Mouse (Mus musculus) spleen, embryonic (tissue): ENCODE results near the gene H2-M3.
"Not testable (repeated sequence)": the region's sequence is repeated elsewhere in the genome, so short reads cannot be mapped to it uniquely, and the experiment has no call there.

Experiments used
- CTCF ChIA-PET: fragments of 350-600 bp; sonication (Branson Sonifier 250); formaldehyde crosslinking; loops from one replicate; lab custom pipeline; 2022; lab: Charles Lee

H2-M3 gene

DNA sequence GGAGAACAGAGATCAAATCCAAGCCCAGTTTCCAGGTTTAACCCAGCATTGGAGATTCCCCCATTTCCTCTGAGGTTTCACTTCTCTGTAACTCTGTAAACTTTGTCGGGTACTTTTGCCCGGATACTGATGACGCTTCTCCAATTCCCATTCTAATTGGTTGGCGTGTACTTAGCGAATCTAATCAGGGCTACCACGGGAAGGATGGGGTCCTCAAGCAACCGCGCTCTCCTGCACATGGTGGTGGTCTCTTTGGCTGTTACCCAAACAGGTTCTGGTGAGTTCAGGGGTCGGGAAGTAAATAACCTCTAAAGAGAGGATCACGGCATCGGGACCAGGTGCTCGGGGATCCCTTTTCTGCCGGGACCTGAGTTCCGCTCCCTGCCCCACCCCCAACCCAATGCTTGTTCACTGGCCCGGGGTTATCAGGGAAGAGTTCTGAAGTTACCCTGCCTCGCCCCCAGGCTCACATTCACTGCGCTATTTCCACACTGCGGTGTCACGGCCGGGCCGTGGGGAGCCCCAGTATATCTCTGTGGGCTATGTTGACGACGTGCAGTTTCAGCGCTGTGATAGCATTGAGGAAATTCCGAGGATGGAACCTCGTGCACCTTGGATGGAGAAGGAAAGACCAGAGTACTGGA, at the start of gene H2-M3:
Gene H2-M3 (plus strand): TSS at position 163 of the 644 bp plus-strand sequence.
- CTCF ChIA-PET: no interaction called here

DNA sequence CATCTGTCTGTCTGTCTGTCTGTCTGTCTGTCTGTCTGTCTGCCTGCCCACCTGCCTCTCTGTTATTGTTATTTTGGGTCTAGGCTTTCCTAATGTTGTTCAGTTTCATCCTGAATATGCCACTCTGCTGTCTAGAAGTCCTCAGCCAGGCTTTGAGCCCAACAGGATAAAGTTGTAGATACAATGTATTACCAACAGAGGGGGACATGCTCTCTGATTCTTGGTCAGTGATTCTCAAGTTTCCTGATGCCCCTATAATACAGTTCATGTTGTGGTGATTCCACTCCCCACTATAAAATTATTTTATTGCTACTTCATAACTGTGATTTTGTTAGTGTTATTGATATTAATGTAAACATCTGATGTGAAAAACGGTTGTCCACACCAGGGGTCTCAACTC, 48.1 kb upstream of the H2-M3 start:
- CTCF ChIA-PET: no interaction called here

DNA sequence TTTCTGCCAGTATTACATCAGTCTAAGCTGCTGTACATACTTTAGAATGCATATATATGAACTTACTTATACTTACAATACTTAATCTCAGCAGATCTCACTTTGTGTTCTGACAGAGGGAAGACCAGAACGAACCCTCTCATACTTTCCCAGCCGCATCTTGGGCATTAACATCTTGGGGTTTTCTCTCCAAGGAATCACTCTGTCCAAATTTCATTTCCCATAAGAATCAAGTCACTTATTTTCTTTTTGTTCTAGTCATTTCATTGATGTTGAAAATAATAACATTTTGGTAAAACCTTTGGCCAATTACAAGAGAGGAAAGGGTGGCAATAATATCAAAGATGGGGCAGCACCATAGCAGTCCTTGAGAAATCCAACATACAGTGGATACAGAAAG, 32.8 kb upstream of the H2-M3 start, which contains the start of gene Olfr97:
Gene Olfr97 (minus strand): TSS at position 101 of the 400 bp plus-strand sequence.
- CTCF ChIA-PET: not testable (repeated sequence)

DNA sequence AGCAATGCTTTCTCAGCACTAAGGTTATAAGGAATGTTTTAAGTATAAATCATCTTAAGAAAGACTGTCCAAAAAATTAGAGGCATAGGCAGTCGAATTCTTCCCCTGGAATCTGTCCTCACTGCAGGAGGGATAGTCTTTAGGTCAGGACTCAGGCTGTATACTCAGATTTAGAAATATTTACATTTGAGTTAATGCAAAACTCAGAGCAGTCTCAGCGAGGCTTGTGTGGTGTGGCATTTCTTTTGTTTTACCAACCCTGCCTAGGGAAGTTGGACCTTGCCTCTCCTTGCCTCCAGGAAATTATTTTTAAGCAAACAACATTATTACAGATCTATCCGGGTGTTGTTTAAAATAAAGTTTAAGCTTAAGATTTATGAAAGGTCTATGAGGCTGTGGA, 27.8 kb upstream of the H2-M3 start:
- CTCF ChIA-PET: no interaction called here

DNA sequence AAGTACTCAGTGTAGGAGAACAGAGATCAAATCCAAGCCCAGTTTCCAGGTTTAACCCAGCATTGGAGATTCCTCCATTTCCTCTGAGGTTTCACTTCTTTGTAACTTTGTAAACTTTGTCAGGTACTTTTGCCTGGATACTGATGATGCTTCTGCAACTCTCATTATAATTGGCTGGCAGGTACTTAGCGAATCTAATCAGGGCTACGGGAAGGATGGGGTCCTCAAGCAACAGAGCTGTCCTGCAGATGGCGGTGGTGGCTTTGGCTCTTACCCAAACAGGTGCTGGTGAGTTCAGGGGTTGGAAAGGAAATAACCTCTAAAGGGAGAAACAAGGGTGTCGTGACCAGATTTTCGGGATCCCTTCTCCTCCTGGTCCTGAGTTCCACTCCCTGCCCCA, 23.3 kb upstream of the H2-M3 start:
- CTCF ChIA-PET: no interaction called here

DNA sequence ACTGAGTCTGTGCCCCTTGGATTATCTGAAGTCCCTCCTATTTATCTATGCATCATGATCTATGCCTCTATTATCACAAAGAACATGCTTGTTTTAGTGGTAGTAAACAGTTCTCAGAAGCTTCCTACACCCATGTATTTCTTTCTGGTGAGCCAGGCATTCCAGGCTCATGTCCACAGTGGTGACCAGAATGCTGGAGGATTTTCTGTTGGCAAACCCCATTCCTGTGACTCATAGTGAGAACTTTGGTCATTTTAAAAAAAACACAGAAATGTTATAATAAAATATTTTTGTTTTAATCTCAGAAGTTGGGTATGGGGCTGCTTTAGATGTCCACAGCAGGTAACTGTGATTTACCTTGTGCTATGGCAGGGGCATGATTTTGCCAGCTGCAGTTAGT, 20.6 kb upstream of the H2-M3 start:
- CTCF ChIA-PET: no interaction called here

DNA sequence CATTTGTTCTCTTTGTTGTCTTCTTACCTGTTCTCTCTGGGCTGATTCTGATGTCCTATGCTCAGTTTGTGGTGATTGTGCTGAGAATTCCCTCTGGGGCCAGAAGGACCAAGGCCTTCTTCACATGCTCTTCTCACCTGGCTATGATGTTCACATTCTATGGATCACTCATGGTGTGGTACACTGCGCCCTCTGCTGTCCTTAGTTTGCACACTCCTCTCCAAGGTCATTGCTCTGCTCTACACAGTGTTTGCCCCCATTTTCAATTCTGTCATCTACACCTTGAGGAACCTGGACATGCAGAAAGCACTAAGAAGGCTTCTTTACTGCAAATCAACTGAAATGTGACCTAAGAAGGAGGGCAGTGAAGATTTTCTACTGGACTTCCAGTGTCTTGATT, 19.5 kb upstream of the H2-M3 start:
- CTCF ChIA-PET: no interaction called here

DNA sequence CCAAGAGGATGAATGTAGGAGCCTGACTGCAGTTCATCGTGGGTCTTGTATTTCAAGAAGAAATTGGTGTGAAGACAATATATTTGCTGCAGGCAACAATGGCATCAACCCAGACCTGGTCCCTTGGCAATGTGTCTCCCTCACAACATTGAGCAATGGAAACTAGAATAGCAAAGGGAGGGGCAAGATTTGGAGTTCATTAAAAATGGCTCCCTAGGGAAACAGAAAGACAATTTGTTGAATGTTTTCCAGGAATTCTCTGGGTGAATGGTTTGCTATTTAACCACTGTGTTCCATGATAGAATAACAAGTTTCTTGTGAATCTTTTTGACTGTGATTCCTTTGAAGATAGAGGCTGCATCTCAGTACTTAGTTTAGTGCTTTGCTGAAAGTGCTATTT, 6.4 kb upstream of the H2-M3 start, which contains the start of gene Olfr98:
Gene Olfr98 (minus strand): TSS at position 124 of the 400 bp plus-strand sequence.
- CTCF ChIA-PET: no interaction called here

DNA sequence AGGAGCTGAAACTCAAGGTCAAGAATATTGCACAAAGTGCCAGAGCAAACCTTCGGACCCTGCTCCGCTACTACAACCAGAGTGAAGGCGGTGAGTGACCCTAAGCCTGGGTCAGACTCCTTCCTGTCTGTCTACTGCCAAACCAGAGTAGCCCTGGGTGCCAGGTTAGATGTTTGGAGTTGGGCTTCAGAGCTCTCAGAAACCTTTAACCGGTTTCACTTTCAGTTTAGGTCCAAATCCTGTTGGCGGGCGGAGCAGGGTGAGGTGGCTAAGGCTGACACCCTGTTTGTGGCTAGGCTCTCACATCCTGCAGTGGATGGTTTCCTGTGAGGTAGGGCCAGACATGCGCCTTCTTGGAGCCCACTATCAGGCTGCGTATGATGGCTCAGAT, 677 bp downstream of the H2-M3 start:
- CTCF ChIA-PET: no interaction called here

DNA sequence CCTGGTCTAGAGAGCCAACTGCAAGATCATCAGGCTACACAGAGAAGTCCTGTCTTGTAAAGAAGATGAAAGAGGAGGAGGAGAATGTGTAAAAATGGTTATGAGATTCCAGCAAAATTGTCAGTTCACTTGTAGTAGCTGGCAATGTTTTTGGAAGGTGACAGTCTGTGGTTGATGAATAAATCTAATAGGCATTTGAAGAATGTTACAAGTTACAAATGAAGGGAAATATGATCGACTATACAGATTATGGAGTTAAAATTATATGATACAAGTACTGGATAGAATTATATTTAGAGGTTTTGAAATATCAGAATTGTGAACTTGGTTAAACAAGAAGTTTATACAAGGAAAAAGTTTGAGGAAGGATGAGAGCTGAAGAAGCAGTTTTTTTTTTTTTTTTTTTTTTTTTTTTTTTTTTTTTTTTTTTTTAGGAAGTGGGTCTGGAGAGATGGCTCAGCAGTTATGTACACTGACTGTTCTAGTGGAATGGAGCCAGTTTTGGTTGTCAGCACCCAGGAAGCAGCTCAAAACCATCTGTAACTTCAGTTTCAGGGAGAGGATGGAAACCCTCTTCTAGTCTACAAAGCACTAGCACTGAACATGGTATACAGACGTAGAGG, 5.7 kb downstream of the H2-M3 start:
- CTCF ChIA-PET: no interaction called here

DNA sequence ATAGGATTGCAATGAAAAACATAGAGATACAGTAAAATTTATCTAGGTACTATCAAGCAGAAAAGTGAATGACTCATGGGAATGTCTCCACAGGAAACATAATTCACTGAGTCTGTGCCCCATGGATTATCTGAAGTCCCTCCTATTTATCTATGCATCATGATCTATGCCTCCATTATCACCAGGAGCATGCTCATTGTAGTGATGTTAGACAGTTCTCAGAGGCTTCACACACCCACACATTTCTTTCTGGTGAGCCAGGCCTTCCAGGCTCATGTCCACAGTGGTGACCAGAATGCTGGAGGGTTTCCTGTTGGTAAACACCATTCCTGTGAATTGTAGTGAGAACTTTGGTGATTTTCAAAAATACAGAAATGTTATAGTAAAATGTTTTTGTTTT, 6.6 kb downstream of the H2-M3 start:
- CTCF ChIA-PET: no interaction called here

DNA sequence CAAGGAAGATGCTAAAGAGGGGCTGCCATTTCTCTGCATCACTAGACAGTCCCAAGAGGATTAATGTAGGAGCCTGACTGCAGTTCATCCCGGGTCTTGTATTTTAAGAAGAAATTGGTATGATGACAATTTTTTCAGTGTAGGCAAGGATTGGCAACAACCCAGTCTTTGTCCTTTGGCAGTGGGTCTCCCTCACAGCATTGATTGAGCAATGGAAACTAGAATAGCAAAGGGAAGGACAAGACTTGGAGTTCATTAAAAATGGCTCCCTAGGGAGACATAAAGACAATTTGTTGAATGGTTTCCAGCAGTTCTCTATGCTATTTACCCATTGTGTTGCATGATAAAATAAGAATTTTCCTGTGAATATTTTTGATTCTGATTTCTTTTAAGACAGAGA, 10.3 kb downstream of the H2-M3 start:
- CTCF ChIA-PET: no interaction called here

DNA sequence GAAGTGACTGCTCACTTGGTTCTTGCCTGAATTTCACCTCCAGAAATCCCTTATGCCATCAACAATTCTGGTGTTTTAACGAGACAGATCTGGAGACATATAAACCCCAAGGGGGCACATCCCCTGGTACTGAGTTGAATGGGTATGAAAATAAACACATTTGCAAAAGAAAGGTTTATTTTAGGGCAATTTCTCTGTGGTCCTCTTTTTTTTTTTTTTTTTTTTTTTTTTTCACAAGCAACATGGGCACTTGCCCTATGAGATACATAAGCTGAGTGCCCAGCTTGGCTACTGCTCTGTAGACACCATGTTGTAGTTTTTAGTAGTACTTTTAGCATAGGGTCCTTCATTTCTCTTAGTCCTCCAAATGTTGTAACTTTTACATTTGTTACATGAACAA, 13.3 kb downstream of the H2-M3 start, which contains the start of gene Olfr99:
Gene Olfr99 (minus strand): TSS at position 101 of the 400 bp plus-strand sequence.
- CTCF ChIA-PET: no interaction called here

DNA sequence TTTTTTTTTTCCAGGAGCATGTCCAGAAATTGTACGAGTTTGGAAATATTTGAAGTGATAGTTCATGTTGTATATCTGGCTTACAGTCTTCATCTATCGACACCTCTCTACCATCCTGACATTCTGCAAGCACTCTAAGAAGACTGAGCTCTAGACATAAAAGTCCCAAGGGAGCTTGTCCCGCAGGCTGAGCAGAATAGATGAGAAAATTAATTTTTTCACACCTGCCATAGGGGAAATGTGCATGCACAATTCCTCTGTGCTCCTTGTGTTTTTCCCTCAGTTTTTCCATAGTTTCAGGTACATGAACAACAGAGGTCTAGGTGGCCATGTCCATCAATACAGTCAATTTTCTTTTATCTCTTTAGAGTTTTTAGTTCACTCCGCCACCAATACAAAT, 34.2 kb downstream of the H2-M3 start, which contains the start of gene Olfr101:
Gene Olfr101 (minus strand): TSS at position 101 of the 400 bp plus-strand sequence.
- CTCF ChIA-PET: no interaction called here

DNA sequence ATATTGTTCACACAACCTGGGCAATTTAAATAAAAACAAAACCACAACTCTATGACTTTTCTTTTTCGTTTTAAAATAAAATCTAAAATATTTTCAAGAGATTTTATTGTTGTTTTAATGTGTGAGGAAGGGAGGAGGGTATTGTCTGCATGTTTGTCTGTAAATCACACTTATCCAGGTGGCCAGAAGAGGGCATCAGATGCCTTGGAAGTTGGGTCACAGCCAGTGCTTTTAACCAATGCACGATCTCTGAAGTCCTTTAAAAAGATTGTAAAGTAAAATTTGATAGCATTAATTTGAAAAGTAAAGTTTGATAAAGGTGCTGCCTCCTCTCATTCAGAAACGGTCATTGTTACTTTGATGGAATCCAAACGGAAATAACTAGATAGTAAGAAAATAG, 38.5 kb downstream of the H2-M3 start:
- CTCF ChIA-PET: no interaction called here

DNA sequence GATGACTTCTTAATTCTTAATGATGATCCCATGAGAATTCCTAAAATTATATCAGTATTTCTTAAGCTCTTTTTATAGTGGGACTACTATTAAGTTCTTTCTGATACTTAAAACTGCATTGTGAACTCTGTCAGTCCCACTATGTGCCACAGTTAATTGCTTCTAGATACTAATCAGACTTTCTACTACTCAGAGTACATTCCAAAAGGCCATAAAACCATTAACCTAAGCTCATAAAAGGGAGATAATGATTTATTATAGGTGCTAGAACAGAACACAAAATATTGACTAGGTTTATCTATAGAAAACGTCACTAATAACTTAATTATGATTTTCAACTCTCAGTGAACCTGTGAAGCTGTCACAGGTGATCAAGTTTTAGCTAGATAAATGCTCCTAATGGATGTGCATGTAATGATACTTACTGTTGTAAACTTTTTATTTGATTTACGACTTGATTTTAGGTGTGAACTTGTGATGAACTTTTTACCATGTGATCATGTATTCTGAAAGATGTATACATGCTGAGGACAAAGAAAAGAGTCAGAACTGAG, 40.2 kb downstream of the H2-M3 start:
- CTCF ChIA-PET: no interaction called here

DNA sequence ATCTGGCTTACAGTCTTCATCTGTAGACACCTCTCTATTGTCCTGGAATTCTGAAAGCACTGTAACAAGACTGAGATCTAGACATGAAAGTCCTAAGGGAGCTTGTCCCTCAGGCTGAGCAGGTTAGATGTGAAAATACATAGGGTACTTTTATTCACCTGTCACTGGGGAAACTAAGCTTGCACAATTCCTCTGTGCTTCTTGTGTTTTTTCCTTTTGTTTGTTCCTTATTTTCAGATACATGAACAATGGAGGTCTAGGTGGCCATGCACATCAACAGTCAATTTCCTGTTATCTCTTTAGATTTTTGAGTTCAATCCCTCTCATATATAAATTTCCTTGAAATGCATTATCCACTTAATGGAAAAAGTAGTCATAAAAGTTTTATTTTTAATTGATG, 46.9 kb downstream of the H2-M3 start, which contains the start of gene Olfr102:
Gene Olfr102 (minus strand): TSS at position 101 of the 400 bp plus-strand sequence.
- CTCF ChIA-PET: no interaction called here
